Mouse (Mus musculus) small intestine, adult 2 months (tissue): Measurements from ENCODE around the gene Coa4.

ENCODE experiments used
- CTCF ChIP-seq: fragments of 200-500 bp; IDR thresholded peaks from 2 replicates; pipeline ENCODE4 v1.5.1; 2012; ENCODE audit warnings: low read depth, mild to moderate bottlenecking, control low read depth, inconsistent platforms, low read length, moderate library complexity, mixed read lengths; ENCODE audit not compliant: insufficient replicate concordance, insufficient read length; ENCODE audit errors: extremely low read depth
- POLR2A ChIP-seq: fragments of 200-500 bp; IDR thresholded peaks from 2 replicates; pipeline ENCODE4 v1.6.1; 2012; ENCODE audit warnings: low read depth, mild to moderate bottlenecking, control low read depth, inconsistent platforms, low read length, moderate library complexity

GRCm38 (mm10) chr7:100522222-100522621 is 14.6 kb upstream of the Coa4 start:
- TF ChIP-seq CTCF (no peak), POLR2A (no peak)
